Mouse (Mus musculus): ENCODE measurements around the gene Mzf1.

Mzf1 gene

GRCm38 (mm10) chr7:13003380-13003779, 51.2 kb downstream of the Mzf1 start:
- DNase-seq (ENCODE audit: low read depth in 2 of 2, low spot score in 2 of 2): no peak

DNA sequence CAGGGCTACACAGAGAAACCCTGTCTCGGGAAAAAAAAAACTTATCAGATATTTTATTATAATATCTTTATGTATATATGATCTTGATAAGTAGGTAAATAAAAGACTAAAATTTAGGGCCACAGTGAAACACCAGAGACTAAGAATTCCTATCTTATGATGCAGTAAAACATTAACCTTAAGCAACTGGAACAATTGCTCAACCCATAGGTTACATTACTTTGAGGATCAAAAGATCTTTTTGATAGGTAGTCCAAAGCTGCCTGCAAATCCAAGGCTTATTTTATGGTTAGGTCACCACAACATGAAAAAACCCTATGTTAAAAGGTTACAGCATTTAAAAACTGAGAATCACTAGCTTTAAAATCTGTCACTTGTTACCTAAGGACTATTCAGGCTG, 53.0 kb downstream of the Mzf1 start:
- DNase-seq (ENCODE audit: low read depth in 2 of 2, low spot score in 2 of 2): no peak

DNA sequence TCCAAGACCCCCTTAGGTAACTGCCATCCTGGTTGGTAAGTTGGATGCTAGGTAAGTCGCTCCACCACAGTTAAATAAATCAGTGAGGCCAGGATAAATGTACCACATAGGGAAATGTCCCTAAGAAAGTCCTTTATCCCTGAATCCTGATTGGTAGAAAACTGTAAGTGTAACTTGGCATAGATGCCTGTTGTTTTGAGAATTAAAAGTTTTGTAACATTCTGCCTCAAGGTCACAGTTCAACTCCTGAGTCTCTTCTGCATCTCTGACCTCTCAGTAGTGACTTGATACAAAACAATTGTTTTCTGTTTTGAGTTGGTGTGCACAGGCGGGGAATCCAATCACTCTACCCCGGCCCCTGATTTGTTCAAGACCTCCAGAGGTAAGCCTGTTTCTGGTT, 55.7 kb downstream of the Mzf1 start, which contains the start of gene Trim28:
Trim28 (plus strand) TSS at position 264 of the 400 bp plus-strand sequence.
- DNase-seq (ENCODE audit: low read depth in 2 of 2, low spot score in 2 of 2): no peak

DNA sequence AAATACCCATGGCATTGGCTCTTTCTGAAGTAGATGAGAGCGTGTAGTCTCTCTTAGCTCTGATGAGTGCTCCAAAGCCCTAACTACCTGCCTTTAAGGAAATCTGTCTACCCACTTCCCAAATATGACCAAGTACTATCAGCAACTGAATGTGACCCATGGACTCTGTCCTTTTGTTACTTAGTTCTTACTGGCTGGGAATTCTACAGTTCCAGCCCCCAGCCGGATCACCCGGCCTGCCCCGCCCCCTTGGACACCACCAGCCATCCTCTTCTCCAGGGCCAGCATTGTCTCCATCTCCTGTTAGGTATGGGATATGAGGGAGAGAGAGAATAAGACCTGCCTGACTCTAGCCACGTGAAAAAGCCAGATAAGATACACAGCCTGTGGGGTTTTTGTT, 56.5 kb downstream of the Mzf1 start, which contains the start of gene Slc27a5:
Slc27a5 (minus strand) TSS at position 140 of the 400 bp plus-strand sequence.
- DNase-seq (ENCODE audit: low read depth in 2 of 2, low spot score in 2 of 2): no peak

GRCm38 (mm10) chr7:12997230-12997629, 57.3 kb downstream of the Mzf1 start:
- DNase-seq (ENCODE audit: low read depth in 2 of 2, low spot score in 2 of 2): no peak

DNA sequence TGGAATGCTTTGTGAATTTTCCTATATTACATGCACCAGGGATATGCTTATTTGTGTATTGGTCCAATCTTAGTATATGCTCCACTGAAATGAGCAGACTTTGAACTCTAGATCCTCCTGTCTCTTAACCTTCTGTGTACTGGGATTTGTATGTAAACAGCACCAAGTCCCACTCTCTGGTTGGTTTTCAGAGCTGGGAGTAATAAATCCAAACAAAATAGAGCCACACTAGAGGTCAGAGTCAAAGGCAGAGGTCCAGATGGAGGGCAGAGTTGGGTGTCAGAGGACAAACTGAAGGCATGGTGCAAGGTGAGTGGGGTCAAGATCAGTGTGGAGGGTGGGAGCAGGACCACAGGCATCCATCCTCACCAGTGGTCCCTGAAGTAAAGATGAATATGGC, 58.7 kb downstream of the Mzf1 start:
- DNase-seq (ENCODE audit: low read depth in 2 of 2, low spot score in 2 of 2): no peak

GRCm38 (mm10) chr7:12993148-12993547, 61.4 kb downstream of the Mzf1 start:
- DNase-seq (ENCODE audit: low read depth in 2 of 2, low spot score in 2 of 2): no peak

Data from CD8-positive naive resting alpha-beta T cell, adult 2 months (primary cell).